Mouse (Mus musculus): ENCODE data around the gene Limch1. TPM values are rescaled to one million over a fixed set of nuclear protein-coding genes. Genes with fewer than 3 reads are reported as not detected.

The Limch1 gene
- total RNA-seq, 4 experiments from 2014 or later, result 110 to 123 (median 118) TPM

GRCm38 (mm10) chr5:66825586-66825985, 80.0 kb downstream of the Limch1 start:
- DNase-seq (ENCODE audit: low spot score in 2 of 2), result no peak

GRCm38 (mm10) chr5:66826844-66827243, 81.2 kb downstream of the Limch1 start:
- DNase-seq (ENCODE audit: low spot score in 2 of 2), result no peak

GRCm38 (mm10) chr5:66829505-66829904, 83.9 kb downstream of the Limch1 start:
- DNase-seq (ENCODE audit: low spot score in 2 of 2), result no peak

GRCm38 (mm10) chr5:66830206-66830605, 84.6 kb downstream of the Limch1 start:
- DNase-seq (ENCODE audit: low spot score in 2 of 2), result no peak

GRCm38 (mm10) chr5:66834756-66835155, 89.1 kb downstream of the Limch1 start:
- no peak for DNase-seq (ENCODE audit: low spot score in 2 of 2)

GRCm38 (mm10) chr5:66836892-66837291, 91.3 kb downstream of the Limch1 start:
- no peak for DNase-seq (ENCODE audit: low spot score in 2 of 2)

- no peak for DNase-seq (ENCODE audit: low spot score in 2 of 2)
These were observed 96.3 kb downstream of the Limch1 start for GRCm38 (mm10) chr5:66841971-66842370.

- no peak for DNase-seq (ENCODE audit: low spot score in 2 of 2)
These were observed 97.1 kb downstream of the Limch1 start for GRCm38 (mm10) chr5:66842776-66843175.

- no peak for DNase-seq (ENCODE audit: low spot score in 2 of 2)
These were observed 102.5 kb downstream of the Limch1 start for GRCm38 (mm10) chr5:66848136-66848535.

GRCm38 (mm10) chr5:66849148-66849547, 103.5 kb downstream of the Limch1 start:
- no peak for DNase-seq (ENCODE audit: low spot score in 2 of 2)

- peak in 1 of 2 experiments; percentile 63 for DNase-seq (ENCODE audit: low spot score in 2 of 2)
These were observed 105.2 kb downstream of the Limch1 start for GRCm38 (mm10) chr5:66850721-66851251.

GRCm38 (mm10) chr5:66851708-66852107, 106.1 kb downstream of the Limch1 start:
- no peak for DNase-seq (ENCODE audit: low spot score in 2 of 2)

- no peak for DNase-seq (ENCODE audit: low spot score in 2 of 2)
These were observed 108.6 kb downstream of the Limch1 start for GRCm38 (mm10) chr5:66854263-66854662.

- DNase-seq (ENCODE audit: low spot score in 2 of 2), result no peak
These were observed 109.9 kb downstream of the Limch1 start for GRCm38 (mm10) chr5:66855358-66856107.

GRCm38 (mm10) chr5:66859506-66859905, 113.9 kb downstream of the Limch1 start:
- DNase-seq (ENCODE audit: low spot score in 2 of 2), result no peak

- no peak for DNase-seq (ENCODE audit: low spot score in 2 of 2)
These were observed 115.8 kb downstream of the Limch1 start for GRCm38 (mm10) chr5:66861232-66862035.

GRCm38 (mm10) chr5:66862151-66862550, 116.5 kb downstream of the Limch1 start:
- no peak for DNase-seq (ENCODE audit: low spot score in 2 of 2)

GRCm38 (mm10) chr5:66865229-66865628, 119.6 kb downstream of the Limch1 start:
- DNase-seq (ENCODE audit: low spot score in 2 of 2), result peak in 1 of 2 experiments; percentile 39

- peak in 1 of 2 experiments; percentile 31 for DNase-seq (ENCODE audit: low spot score in 2 of 2)
These were observed 120.4 kb downstream of the Limch1 start for GRCm38 (mm10) chr5:66866019-66866418.

GRCm38 (mm10) chr5:66869545-66869944, 123.9 kb downstream of the Limch1 start:
- DNase-seq (ENCODE audit: low spot score in 2 of 2), result no peak

- no peak for DNase-seq (ENCODE audit: low spot score in 2 of 2)
These were observed 126.0 kb downstream of the Limch1 start for GRCm38 (mm10) chr5:66871521-66872050.

GRCm38 (mm10) chr5:66872053-66872452, 126.4 kb downstream of the Limch1 start:
- DNase-seq (ENCODE audit: low spot score in 2 of 2), result no peak
